Mouse (Mus musculus): ENCODE data around the gene Pcsk1n.

The Pcsk1n gene

DNA sequence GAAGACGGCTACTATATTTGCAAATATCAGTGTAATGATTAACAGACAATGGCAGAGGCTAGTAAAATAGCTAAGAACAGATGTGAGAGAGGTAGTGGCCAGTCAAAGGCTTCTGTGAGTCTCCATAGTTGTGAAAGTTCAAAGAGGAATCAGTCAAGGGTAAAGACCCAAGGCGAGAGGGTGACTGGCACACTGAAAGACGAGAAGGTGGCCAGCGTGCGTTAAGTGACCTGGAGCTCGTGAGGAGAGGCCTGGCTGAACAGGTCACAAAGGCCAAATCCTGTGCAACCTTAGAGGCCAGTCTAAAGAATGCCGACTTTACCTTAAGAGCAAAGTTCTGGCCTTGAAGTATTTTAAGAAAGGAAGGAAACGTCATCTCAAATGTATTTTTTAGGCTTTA is 26.0 kb downstream of the Pcsk1n start:
- DNase-seq (ENCODE audit: extremely low read depth, low read depth, low spot score), result no peak

DNA sequence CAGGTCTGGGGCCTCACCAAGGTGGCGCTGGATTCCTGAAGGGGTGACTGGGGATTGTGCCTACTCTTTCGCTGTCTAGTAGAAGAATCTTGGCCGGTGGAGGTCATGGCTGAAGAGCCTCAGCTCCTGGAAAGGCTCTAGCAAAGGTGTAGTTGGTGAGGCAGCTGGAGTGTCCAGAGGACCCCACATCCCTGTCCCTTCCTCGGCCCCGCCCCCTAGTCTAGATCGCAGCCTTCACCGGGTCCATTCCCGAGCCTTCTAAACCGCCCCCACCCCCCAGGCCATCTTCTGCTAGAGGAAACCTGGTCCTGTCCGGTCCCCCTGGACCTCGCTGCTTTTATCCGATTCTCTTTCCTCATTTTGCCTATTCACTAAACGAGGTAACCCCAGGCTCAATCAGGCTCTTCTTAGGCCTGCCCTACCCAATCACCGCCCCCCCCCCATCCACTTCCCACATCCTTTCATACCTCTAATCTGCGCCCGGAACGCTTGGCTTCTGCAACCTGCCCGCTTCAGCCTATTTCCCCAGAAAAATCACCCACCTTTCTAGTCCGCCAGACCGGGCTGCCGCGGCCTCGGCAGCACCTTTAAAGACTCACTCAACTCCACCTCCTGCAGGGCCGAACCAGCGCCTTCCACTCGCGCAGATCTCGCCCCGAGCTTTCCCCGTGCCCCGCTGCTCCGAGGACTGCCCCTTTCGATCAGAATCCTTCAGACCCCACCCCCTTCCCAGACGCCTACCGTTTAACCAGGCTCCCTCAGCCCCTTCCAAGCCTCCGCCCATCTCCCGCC is 27.7 kb downstream of the Pcsk1n start, which contains the start of gene Hdac6:
TSS of gene Hdac6 (minus strand) at position 782 of the 792 bp plus-strand sequence.
- DNase-seq (ENCODE audit: extremely low read depth, low read depth, low spot score), result no peak

DNA sequence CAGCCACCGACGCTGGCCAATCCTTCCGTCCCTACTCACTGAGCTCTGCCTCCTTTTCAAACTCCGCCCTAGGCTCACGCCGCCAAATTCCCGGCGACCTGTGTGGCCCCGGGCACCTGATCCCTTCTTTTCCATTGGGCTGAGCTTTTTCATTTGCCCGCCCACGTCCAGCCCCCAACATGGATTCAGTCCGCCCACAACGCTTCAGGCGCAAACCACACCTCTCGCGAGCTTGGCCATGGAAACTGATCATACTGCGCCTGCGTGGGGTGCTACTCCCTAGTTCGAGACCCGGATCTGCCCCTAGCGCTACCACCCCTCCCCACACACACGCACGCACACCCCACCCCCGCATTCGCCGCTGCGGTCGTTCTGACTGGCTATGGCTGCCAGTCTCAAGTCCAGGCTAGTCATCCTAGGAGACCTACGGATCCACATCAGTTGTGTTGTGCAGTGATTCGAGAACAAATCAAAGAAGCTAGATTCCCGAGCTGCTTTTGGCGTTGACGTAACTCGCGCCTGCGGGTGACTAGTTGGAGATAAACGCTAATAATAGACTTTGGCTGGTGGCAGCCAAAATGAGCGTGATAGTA is 28.4 kb downstream of the Pcsk1n start:
- DNase-seq (ENCODE audit: extremely low read depth, low read depth, low spot score), result peak; percentile 54

DNA sequence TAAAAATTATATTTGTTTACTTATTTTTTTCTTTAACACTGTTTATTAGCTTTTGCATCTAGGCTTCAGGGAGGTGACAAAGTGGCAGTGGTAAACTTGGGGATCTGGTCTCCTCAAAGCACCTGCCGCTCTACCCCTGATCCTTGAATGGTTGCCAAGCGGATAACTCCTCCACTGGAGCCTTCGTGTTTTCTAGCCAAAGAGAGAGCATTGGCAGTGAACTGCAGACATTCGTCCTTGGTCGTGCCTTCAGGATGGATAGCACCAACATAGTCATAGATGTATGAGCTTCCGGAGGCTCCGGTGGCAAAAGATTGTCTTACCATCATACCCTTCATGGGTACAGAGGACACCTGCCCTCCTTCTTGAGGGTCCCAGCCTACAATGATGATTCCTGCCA is 30.5 kb downstream of the Pcsk1n start:
- DNase-seq (ENCODE audit: extremely low read depth, low read depth, low spot score), result no peak

DNA sequence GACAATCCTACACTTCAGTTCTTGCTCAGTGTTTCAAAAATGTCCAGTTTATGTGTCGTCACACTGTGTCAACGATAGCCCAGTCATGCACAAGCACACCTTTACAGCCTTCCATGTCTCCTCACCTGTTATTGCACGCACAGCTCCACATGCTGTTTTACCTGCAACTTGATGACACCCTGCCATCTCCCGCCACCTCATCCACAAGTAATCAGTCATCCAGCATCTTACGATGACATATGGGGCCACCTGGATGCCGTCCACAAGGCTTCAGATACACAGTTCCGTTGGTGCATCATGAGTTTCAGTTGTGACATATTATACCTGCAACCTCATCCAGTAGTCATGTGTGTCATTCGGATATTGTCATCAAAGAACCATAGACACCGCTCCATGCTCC is 39.2 kb downstream of the Pcsk1n start:
- DNase-seq (ENCODE audit: extremely low read depth, low read depth, low spot score), result no peak

DNA sequence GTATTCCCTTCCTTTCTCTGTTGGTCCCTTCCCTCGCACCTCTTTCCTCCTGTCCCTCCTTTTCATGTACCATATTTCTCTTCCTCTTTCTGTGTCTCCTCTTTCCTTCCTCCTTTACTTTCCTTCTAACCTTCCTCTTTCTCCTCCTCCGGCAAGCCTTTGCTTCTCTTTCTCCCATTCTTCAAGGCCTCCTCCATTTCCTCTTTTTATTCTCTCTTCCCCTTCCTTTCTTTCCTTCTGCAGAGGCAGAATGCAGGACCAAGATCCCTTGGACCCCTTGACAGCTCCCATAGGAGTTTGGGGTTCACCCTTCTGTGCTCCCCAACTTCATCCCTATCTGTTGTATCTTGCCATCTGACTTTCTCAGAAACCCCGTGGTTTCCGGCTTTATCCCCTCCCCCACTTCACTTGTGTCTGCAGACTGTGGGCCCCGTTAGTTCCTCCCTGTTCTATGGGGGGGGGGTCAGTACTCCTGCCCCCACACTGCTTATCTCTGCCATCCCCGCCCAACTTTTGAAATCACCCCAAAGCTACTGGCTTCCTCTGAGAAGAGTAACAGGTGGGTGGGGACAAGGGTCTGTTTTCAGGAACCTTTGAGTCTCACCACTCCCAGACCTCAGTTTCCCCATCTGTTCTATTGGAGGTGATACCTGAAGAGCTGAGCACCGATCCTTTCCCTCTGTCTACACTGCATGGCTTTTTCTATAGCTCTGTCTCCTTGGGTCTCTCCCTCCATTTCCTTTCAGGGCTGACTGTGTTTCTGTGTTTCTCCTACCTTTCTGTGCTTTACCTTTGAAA is 44.4 kb downstream of the Pcsk1n start:
- DNase-seq (ENCODE audit: extremely low read depth, low read depth, low spot score), result no peak

DNA sequence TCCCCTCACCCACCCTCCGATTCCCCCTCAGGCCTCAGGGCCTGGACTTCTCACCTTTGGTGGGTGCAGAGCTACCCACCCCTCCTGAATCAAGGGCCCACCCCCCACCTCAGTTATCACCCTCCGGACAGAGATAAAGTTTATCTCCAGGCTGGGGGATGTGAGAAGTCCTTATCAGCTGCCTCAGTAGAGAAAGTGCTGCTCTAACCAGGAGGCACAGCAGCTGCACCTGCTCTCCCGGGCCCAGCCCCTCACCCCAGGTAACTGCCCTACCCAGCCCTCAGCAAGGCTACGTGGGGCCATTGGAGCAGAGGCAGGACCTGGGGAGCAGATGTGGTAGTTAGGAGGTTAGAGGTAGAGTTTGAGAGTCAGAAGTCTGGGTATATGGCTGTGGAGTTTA is 46.5 kb downstream of the Pcsk1n start:
- DNase-seq (ENCODE audit: extremely low read depth, low read depth, low spot score), result no peak

DNA sequence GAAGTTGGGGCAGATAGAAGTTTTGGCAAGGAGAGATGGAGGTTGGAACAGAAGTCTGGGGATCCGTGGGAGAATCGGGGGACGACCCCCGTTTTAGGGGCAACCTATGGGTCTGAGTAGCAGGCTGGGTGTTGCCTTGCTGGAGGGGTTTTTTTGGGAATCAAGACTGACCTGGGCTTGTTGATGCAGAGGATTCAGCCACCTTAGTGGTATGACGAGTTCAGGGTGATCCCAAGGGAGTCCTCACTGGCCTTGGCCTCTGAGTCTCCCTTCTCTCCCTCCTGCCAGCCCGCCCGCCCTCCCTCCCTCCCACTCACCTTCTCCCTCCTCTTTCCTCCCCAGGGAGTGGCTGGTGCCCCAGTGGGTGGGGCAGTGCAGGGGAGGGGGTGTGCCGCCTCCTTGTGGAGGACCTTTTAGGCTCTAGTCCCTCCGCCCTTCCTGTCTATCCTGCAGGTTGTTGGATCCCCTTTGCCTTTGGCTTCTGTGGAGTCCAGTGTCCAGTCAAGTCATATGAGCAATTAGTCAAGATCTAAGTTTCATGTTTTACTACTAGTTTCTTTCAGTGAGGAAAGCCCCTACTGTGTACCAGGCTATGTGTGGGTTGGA is 48.1 kb downstream of the Pcsk1n start:
- no peak for DNase-seq (ENCODE audit: extremely low read depth, low read depth, low spot score)

DNA sequence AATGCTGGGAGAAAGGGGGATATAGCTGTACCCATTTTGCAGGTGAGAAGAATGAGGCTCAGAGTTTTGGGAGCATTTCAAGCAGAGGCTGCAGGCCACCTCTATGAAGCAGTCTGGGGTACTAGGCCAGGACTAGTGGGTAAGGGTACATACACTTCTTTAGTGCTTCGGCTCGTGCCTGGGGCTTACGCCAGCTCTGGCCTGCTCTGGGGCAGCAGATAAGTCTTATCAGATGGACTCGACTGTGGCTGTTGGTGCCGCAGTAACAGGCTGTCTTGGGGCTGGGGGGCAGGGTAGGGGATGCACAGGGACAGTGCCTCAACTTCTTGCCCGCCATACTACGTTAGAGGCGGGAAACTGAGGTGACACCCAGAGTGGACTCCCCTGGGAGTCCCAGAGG is 48.6 kb downstream of the Pcsk1n start:
- no peak for DNase-seq (ENCODE audit: extremely low read depth, low read depth, low spot score)

DNA sequence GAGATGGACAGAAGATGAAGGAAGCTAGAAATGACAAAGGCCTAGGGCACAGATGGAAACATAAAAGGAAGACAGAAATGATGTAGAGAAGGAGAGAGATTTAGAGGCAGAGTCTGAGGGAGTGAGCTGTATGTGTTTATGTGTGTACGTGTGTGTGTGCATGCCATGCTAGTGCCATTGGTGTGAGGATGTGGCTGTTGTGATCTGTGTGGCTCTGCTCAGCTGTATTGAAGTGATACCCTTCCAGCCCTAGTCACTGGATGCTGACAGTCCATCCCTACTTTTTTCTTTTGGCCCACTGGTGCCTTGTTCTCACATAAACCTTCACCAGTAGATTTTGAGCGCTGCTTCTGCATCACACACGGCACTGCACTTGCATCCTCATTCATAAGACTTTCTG is 49.3 kb downstream of the Pcsk1n start:
- no peak for DNase-seq (ENCODE audit: extremely low read depth, low read depth, low spot score)

DNA sequence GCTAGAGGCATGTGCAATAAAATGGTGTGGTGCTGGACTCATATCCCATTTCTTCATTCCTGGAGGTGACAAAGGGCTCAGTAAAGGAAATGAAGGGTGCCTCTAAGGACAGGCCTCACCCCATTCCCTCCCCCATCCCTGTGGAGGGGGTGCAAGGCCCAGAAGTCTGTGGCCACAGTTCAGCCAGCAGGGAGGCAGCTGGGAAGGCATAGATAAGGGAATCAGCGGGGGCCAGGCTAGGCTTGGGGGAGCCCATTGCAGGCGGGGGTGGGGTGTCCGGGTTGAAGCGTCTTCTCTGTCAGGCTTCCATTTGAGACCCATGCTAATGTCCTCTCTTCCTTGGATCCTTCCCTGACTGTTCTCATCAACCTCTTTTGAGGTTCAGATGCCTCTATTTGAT is 51.7 kb downstream of the Pcsk1n start:
- DNase-seq (ENCODE audit: extremely low read depth, low read depth, low spot score), result no peak
